Mouse (Mus musculus) lung, embryonic 14.5 days (tissue): ENCODE results near the gene Prkcsh. TPM values are rescaled to one million over a fixed set of nuclear protein-coding genes. Genes with fewer than 3 reads are reported as not detected.

Experiments used
- ATAC-seq: fragments of 200-750 bp; cut with Nextera tagmentation; 2 replicates; pipeline ENCODE4 v1.8.0; 2017; ENCODE audit warnings: mild to moderate bottlenecking, moderate TSS enrichment, moderate library complexity; ENCODE audit not compliant: insufficient read depth
- DNase-seq: peaks from one replicate; pipeline ENCODE4 v3.0.0-alpha.2; 2015
- H3K27ac ChIP-seq: fragments of 300-500 bp; sonication (generic); 2 replicates; pipeline ENCODE4 v1.5.1; 2014; ENCODE audit warnings: low read depth, mild to moderate bottlenecking, moderate library complexity
- H3K27me3 ChIP-seq: fragments of 300-500 bp; sonication (generic); 2 replicates; pipeline ENCODE4 v1.6.1; 2014; ENCODE audit warnings: low read length, control low read depth; ENCODE audit not compliant: insufficient read depth
- H3K36me3 ChIP-seq: fragments of 300-500 bp; sonication (generic); 2 replicates; pipeline ENCODE4 v1.6.1; 2014; ENCODE audit warnings: control low read depth; ENCODE audit not compliant: insufficient read depth
- H3K4me1 ChIP-seq: fragments of 300-500 bp; sonication (generic); 2 replicates; pipeline ENCODE4 v1.6.1; 2014; ENCODE audit warnings: antibody characterized with exemption, control low read depth; ENCODE audit not compliant: insufficient read depth
- H3K4me2 ChIP-seq: fragments of 300-500 bp; sonication (generic); 2 replicates; pipeline ENCODE4 v1.6.1; 2014; ENCODE audit warnings: mild to moderate bottlenecking
- H3K4me3 ChIP-seq: fragments of 300-500 bp; sonication (generic); 2 replicates; pipeline ENCODE4 v1.5.1; 2014; ENCODE audit warnings: low read depth, low read length
- H3K9ac ChIP-seq: fragments of 300-500 bp; sonication (generic); 2 replicates; pipeline ENCODE4 v1.6.1; 2014
- H3K9me3 ChIP-seq: fragments of 300-500 bp; sonication (generic); 2 replicates; pipeline ENCODE4 v1.6.1; 2016; ENCODE audit warnings: low read depth, low read length, control low read depth
- CTCF ChIP-seq: IDR thresholded peaks from 2 replicates; pipeline ENCODE4 v1.5.1; 2016; ENCODE audit warnings: antibody characterized with exemption, low read depth
- WGBS: fragments of 180-500 bp; shearing (Covaris S2); extraction: QIAGEN DNeasy Blood & Tissue Kit; methylation state at CpG from one replicate; pipeline ENCODE4 v1.1.7; 2014; 5-methylcytosine and 5-hydroxymethylcytosine counted together
- polyA plus RNA-seq: library from polyadenylated mRNA; unstranded; fragments of >200 nt; fragmentation: Nextera tagmentation; extraction: Ambion mirVana; gene quantifications from 2 replicates; pipeline ENCODE4 v1.2.1, GENCODE M21; 2014

The Prkcsh gene
- polyA plus RNA-seq, 1 experiment from 2014 or later: 107 TPM

DNA sequence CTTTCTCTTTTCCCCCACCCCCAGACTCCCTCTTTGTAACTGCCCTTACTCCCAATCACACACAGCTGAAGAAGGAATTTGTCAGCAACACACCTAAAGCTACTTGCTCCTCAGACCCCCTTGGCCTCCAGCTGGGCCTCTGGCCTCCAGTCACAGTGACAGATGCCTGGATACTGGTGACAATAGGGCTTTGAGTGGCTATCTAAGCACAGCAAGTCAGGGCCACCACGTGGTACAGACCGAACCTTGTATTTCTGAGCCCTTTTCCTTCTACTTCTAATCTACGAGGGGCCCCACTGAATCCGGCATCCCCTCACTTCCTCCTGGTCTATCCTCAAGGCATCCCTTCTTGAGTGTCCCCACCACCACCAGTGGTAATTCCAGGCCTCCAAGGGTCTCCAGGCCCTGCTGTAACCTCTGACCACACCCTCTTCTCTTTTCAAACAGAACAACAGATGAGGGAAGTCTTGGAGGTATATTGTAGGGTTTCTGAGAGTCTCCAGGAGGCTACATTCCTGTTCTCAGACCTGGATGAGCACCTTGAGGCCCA is 47.2 kb downstream of the Prkcsh start:
- WGBS: 42% methylated on average over 4 of the region's 4 CpGs
- no peak overlapping the region for H3K4me2 ChIP-seq
- no peak for TF ChIP-seq CTCF
- peaks cover 12% of the 10 kb centered on the region for H3K4me1 ChIP-seq
- peak overlapping the region; percentile 33; the same call in 1 of the 2 replicates for H3K4me3 ChIP-seq
- ATAC-seq (no peak), DNase-seq (no peak)
- no peak overlapping the region for H3K9ac ChIP-seq
- peaks cover 60% of the 10 kb centered on the region for H3K27me3 ChIP-seq
- no peaks in the 10 kb centered on the region for H3K9me3 ChIP-seq
- H3K36me3 ChIP-seq: no peaks in the 10 kb centered on the region
- H3K27ac ChIP-seq: no peak overlapping the region

DNA sequence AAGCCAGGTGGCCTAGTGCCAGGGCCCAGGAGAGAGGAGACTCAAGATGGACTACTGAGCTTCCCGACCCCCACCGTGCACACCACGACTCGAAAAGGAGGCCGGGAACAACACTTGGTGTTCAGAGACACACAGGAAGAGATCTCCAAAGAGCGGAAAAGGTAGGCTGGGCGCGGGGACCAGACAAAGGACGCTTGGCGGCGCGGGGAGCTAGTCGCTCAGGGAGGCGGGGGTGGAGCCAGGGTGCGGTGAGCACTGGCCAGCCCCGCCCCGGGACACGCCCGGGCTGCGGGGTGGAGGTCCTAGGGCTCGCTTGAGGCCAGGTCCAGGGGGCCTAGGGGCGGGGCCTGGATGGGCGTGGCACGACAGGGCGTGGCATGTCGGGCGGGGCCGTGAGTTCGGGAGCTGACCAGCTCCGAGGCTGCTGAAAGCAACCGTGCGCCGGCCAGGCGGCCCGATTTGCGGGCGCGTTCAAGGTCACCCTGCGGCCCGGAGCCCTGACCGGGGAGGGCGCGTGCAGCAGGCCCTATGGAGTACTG is 47.8 kb downstream of the Prkcsh start:
- Histone ChIP-seq H3K27me3 (peaks cover 66% of the 10 kb centered on the region), H3K9ac (no peak overlapping the region; the same call in 1 of the 2 replicates), H3K4me1 (peaks cover 12% of the 10 kb centered on the region), H3K4me2 (peak overlapping the region; percentile 61), H3K9me3 (no peaks in the 10 kb centered on the region), H3K36me3 (no peaks in the 10 kb centered on the region), H3K27ac (no peak overlapping the region), H3K4me3 (peak overlapping the region; percentile 33)
- no peak for TF ChIP-seq CTCF
- WGBS: under 1% methylated on average over 41 of the region's 43 CpGs
- DNase-seq: peak; percentile 73
- no peak for ATAC-seq

DNA sequence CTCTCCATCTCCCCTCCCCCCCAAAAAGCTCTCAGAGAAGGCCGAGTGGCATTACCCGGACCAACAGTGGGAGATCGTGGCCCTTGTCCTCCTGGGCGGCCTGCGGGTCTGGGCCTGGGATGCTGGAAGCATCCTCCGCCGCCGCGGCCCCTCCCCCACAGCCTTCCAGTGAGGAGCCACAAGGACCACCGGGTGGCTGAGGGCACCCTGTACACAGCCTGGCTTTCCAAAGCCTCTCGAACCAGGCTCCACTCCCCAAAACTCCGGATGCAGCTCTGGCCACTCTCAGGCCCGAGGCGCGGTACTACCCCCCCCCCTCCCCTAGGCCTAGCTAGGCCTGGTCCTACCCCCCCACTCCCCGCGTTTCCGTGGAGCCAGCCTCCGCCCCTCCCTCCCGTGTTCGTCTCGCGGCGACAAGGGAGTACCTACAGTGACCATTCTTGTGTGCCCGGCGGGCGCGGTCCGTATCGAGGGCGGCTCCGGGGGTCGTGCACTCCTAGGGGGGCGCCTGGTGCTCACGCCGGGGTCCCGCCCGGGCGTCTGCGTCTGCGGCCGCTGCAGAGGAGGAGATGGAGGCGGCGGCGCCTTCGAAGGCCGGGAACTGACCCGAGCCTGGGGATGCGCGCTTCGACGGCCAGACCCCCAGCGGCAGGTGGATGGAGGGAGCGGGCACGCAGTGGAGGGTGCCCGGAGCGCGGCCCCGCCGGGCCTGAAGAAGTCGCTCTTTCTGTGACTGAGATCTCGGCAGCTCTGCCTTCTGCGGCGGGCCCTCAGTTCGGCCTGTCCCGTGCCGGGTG is 48.8 kb downstream of the Prkcsh start:
- DNase-seq (no peak), ATAC-seq (0 out of 2 replicates have a peak, but pooled peaks have one; percentile 9)
- H3K27ac ChIP-seq: no peak overlapping the region
- peaks cover 12% of the 10 kb centered on the region for H3K4me1 ChIP-seq
- H3K4me2 ChIP-seq: peak overlapping the region; percentile 61
- no peak for TF ChIP-seq CTCF
- H3K9me3 ChIP-seq: no peaks in the 10 kb centered on the region
- peak overlapping the region; percentile 33 for H3K4me3 ChIP-seq
- peaks cover 69% of the 10 kb centered on the region for H3K27me3 ChIP-seq
- 3% methylated on average over 61 of the region's 67 CpGs for WGBS
- no peak overlapping the region for H3K9ac ChIP-seq
- H3K36me3 ChIP-seq: no peaks in the 10 kb centered on the region

- TF ChIP-seq CTCF: no peak
- H3K4me1 ChIP-seq: peaks cover 12% of the 10 kb centered on the region
- ATAC-seq (no peak), DNase-seq (peak; percentile 15)
- no peak within 1 kb of the TSS for H3K9ac ChIP-seq
- peak within 1 kb of the TSS; percentile 61 for H3K4me2 ChIP-seq
- H3K4me3 ChIP-seq: peak within 1 kb of the TSS; percentile 33
- peaks cover 69% of the 10 kb centered on the region for H3K27me3 ChIP-seq
- H3K36me3 ChIP-seq: peaks cover 2% of the 10 kb centered on the region; the same call in 1 of the 2 replicates
- H3K9me3 ChIP-seq: no peaks in the 10 kb centered on the region
- no peak within 1 kb of the TSS for H3K27ac ChIP-seq
- 2% methylated on average over 21 of the region's 28 CpGs for WGBS
Observed at GRCm38 (mm10) chr9:22051958-22052254, 49.3 kb downstream of the Prkcsh start, which contains the start of gene Elavl3. Gene Elavl3, minus strand, starts transcription at chr9:22052023.

DNA sequence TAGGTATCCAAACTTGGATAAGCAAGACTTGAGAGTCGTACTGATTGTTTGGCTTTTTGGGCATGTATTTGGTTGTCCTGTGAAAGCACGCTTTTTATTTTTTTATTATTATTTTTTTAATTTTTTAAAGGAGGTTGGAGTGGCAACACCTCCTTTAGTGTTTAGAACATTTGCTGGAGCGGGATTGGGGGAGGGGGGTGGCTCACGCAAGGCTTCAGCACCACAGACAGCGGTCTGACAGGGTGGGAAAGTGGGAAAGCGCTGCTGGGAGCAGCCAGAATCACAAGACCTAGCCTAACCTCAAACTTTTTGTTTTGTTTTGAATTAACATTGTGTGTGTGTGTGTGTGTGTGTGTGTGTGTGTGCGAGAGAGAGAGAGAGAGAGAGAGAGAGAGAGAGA is 51.1 kb downstream of the Prkcsh start:
- H3K27me3 ChIP-seq: peaks cover 66% of the 10 kb centered on the region

DNA sequence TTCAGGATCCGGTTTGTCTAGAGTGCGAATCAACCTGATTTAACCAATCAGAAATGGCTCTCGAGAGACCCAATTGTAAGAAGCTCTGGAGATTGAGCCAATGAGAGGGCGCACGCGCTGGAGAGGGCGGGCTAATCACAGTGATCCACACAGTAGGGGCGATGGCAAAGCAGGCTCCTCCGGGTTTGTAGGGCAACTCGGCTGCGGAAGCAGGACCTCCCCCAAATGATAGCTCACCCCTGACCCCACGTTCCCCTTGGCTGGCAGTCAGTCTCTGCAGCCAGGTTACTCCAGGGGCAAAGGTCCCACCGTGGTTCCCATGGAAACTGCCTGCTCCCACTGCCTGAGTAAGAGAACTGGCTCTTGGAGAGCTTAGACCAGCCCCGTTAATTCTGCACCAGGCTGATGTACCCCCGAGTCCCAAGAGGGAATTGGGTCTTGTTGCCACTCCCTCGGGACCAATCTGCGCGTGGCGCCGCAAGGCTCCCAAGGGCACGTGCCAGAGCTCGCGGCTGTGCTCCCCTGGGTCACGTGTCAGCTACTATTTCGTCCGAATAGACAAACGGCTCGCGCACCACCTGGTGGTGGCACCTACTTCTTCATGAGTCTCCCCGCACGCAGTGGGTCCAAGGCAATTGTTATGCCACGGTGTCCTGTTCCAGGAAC is 51.9 kb downstream of the Prkcsh start:
- Histone ChIP-seq H3K27ac (no peak overlapping the region), H3K9me3 (no peaks in the 10 kb centered on the region), H3K27me3 (peaks cover 59% of the 10 kb centered on the region), H3K9ac (no peak overlapping the region), H3K4me2 (peak overlapping the region; percentile 13; the same call in 1 of the 2 replicates), H3K36me3 (peaks cover 27% of the 10 kb centered on the region; the same call in 1 of the 2 replicates), H3K4me3 (no peak overlapping the region), H3K4me1 (peaks cover 12% of the 10 kb centered on the region)
- DNase-seq: peak; percentile 81
- peak; percentile 72 for TF ChIP-seq CTCF
- 3% methylated on average over 32 of the region's 32 CpGs for WGBS
- ATAC-seq: peak; percentile 27

More for the DNA sequence above, 51.1 kb downstream of the Prkcsh start:
- Histone ChIP-seq H3K9me3 (no peaks in the 10 kb centered on the region), H3K4me3 (no peak overlapping the region), H3K4me1 (peaks cover 12% of the 10 kb centered on the region), H3K27ac (no peak overlapping the region), H3K36me3 (peaks cover 20% of the 10 kb centered on the region; the same call in 1 of the 2 replicates), H3K9ac (no peak overlapping the region), H3K4me2 (no peak overlapping the region)
- TF ChIP-seq CTCF: no peak
- ATAC-seq (no peak), DNase-seq (peak; percentile 73)
- 21% methylated on average over 6 of the region's 7 CpGs for WGBS
